Mouse (Mus musculus) megakaryocyte, embryonic 14.5 days (primary cell): ENCODE data around the gene Thap11.

Experiments
- FLI1 ChIP-seq: IDR thresholded peaks from 2 replicates; pipeline ENCODE4 v1.6.1; 2012; ENCODE audit warnings: low read length, inconsistent platforms, mixed read lengths
- GATA1 ChIP-seq: IDR thresholded peaks from 3 replicates; pipeline ENCODE4 v1.6.1; 2012; ENCODE audit warnings: mixed read lengths, low read length, inconsistent platforms, borderline replicate concordance

GRCm38 (mm10) chr8:105860143-105860981 is 5.4 kb downstream of the Thap11 start, which contains the start of gene Nutf2:
- TF ChIP-seq GATA1 (no peak), FLI1 (no peak; the same call in 1 of the 2 replicates)
